Mouse (Mus musculus): Measurements from ENCODE around the gene Purb.

DNA sequence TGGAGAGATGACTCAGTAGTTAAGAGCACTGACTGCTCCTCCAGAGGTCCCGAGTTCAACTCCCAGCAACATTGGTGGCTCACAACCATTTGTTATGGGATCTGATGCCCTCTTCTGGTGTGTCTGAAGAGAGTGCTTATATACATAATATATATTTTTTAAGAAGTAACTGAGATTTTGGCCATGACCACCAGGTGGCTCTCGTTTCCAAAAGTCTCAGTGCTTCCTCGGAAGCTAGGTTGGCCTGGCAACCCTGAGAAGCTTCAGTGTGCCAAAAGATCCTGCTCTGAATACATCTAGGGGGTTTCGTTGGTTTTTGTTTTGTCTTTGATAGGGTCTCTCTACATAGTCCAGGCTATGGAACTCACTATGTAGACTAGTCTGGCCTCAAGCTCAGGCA is 10.6 kb downstream of the Purb start:
- TF ChIP-seq GATA1 (IDR thresholded peaks at IDR 0.05; ENCODE audit: low read length) (no peak), TAL1 (IDR thresholded peaks at IDR 0.05; ENCODE audit: low read length) (no peak)
